Mouse (Mus musculus): ENCODE results near the gene Ank2. TPM values are rescaled to one million over a fixed set of nuclear protein-coding genes. Genes with fewer than 3 reads are reported as not detected.
A peak's percentile ranks its signal among the peaks of the same experiment; 100 is the strongest.

Gene Ank2
- polyA plus RNA-seq (2014; fragmentation: Nextera tagmentation; extraction: Ambion mirVana) = 16.6 and 17.1 TPM in 2 replicates

- peak within 1 kb of the TSS; percentile 61 for H3K4me3 ChIP-seq (ENCODE audit: low read depth, low read length)
- H3K27ac ChIP-seq (replicated peaks; ENCODE audit: low read depth, low read length) = no peak within 1 kb of the TSS
- H3K4me2 ChIP-seq (ENCODE audit: low read depth, severe bottlenecking) = peak within 1 kb of the TSS; percentile 100
- peaks cover 8% of the 10 kb centered on the region; the same call in 1 of the 2 replicates for H3K4me1 ChIP-seq (ENCODE audit: control insufficient read depth, insufficient read depth, low read length)
- no peaks in the 10 kb centered on the region for H3K9me3 ChIP-seq (ENCODE audit: control insufficient read depth, low read length)
- H3K36me3 ChIP-seq (ENCODE audit: control insufficient read depth, insufficient read depth, low read length) = no peaks in the 10 kb centered on the region
- peak within 1 kb of the TSS; percentile 57 for H3K9ac ChIP-seq (ENCODE audit: low read length)
- ATAC-seq (ENCODE audit: insufficient number of reproducible peaks, low FRiP score, low TSS enrichment, low read depth) (peak; percentile 15; the same call in 1 of the 2 replicates), DNase-seq (ENCODE audit: low spot score) (peak; percentile 66)
- H3K27me3 ChIP-seq (ENCODE audit: control insufficient read depth, insufficient read depth, low read length) = peaks cover 23% of the 10 kb centered on the region
- under 1% methylated on average over 60 of the region's 62 CpGs for WGBS
These were observed at the start of gene Ank2 for GRCm38 (mm10) chr3:127498742-127499400. Gene Ank2 (minus strand): TSS chr3:127499350.

- 0 out of 2 replicates have a peak, but pooled peaks cover 4% of the 10 kb centered on the region for H3K36me3 ChIP-seq (ENCODE audit: control insufficient read depth, insufficient read depth, low read length)
- no peaks in the 10 kb centered on the region for H3K4me1 ChIP-seq (ENCODE audit: control insufficient read depth, insufficient read depth, low read length)
- ATAC-seq (ENCODE audit: insufficient number of reproducible peaks, low FRiP score, low TSS enrichment, low read depth) (no peak), DNase-seq (ENCODE audit: low spot score) (peak; percentile 68)
- H3K9ac ChIP-seq (ENCODE audit: low read length) = no peak overlapping the region
- no peaks in the 10 kb centered on the region for H3K27me3 ChIP-seq (ENCODE audit: control insufficient read depth, insufficient read depth, low read length)
- WGBS = 34% methylated on average over 5 of the region's 5 CpGs
- H3K27ac ChIP-seq (replicated peaks; ENCODE audit: low read depth, low read length) = no peak overlapping the region
- H3K9me3 ChIP-seq (ENCODE audit: control insufficient read depth, low read length) = no peaks in the 10 kb centered on the region
- no peak overlapping the region for H3K4me3 ChIP-seq (ENCODE audit: low read depth, low read length)
- H3K4me2 ChIP-seq (ENCODE audit: low read depth, severe bottlenecking) = no peak overlapping the region
These were observed 48.7 kb upstream of the Ank2 start for GRCm38 (mm10) chr3:127547882-127548281.

- Histone ChIP-seq H3K27ac (replicated peaks; ENCODE audit: low read depth, low read length) (no peak overlapping the region), H3K4me1 (ENCODE audit: control insufficient read depth, insufficient read depth, low read length) (no peaks in the 10 kb centered on the region), H3K27me3 (ENCODE audit: control insufficient read depth, insufficient read depth, low read length) (no peaks in the 10 kb centered on the region), H3K9me3 (ENCODE audit: control insufficient read depth, low read length) (no peaks in the 10 kb centered on the region), H3K36me3 (ENCODE audit: control insufficient read depth, insufficient read depth, low read length) (0 out of 2 replicates have a peak, but pooled peaks cover 4% of the 10 kb centered on the region), H3K4me3 (ENCODE audit: low read depth, low read length) (no peak overlapping the region), H3K9ac (ENCODE audit: low read length) (no peak overlapping the region), H3K4me2 (ENCODE audit: low read depth, severe bottlenecking) (no peak overlapping the region)
- ATAC-seq (ENCODE audit: insufficient number of reproducible peaks, low FRiP score, low TSS enrichment, low read depth) (no peak), DNase-seq (ENCODE audit: low spot score) (no peak)
- 29% methylated on average over 5 of the region's 5 CpGs for WGBS
These were observed 45.5 kb upstream of the Ank2 start for GRCm38 (mm10) chr3:127544610-127545121.

GRCm38 (mm10) chr3:127543976-127544375 is 44.8 kb upstream of the Ank2 start:
- no peak for ATAC-seq (ENCODE audit: insufficient number of reproducible peaks, low FRiP score, low TSS enrichment, low read depth)
- Histone ChIP-seq H3K4me1 (ENCODE audit: control insufficient read depth, insufficient read depth, low read length) (no peaks in the 10 kb centered on the region), H3K9ac (ENCODE audit: low read length) (no peak overlapping the region), H3K4me3 (ENCODE audit: low read depth, low read length) (no peak overlapping the region), H3K4me2 (ENCODE audit: low read depth, severe bottlenecking) (no peak overlapping the region), H3K27me3 (ENCODE audit: control insufficient read depth, insufficient read depth, low read length) (no peaks in the 10 kb centered on the region), H3K36me3 (ENCODE audit: control insufficient read depth, insufficient read depth, low read length) (0 out of 2 replicates have a peak, but pooled peaks cover 4% of the 10 kb centered on the region), H3K27ac (replicated peaks; ENCODE audit: low read depth, low read length) (no peak overlapping the region), H3K9me3 (ENCODE audit: control insufficient read depth, low read length) (no peaks in the 10 kb centered on the region)
- WGBS = 84% methylated on average over 4 of the region's 4 CpGs
- DNase-seq (ENCODE audit: low spot score) = no peak

- ATAC-seq (ENCODE audit: insufficient number of reproducible peaks, low FRiP score, low TSS enrichment, low read depth) = no peak
- 88% methylated on average over 6 of the region's 6 CpGs for WGBS
These were observed 40.0 kb upstream of the Ank2 start for GRCm38 (mm10) chr3:127539193-127539592.

GRCm38 (mm10) chr3:127530293-127530692 is 31.1 kb upstream of the Ank2 start:
- WGBS = 6% methylated on average over 4 of the region's 4 CpGs
- no peak overlapping the region for H3K4me3 ChIP-seq (ENCODE audit: low read depth, low read length)
- no peaks in the 10 kb centered on the region for H3K4me1 ChIP-seq (ENCODE audit: control insufficient read depth, insufficient read depth, low read length)
- H3K27me3 ChIP-seq (ENCODE audit: control insufficient read depth, insufficient read depth, low read length) = no peaks in the 10 kb centered on the region
- no peak overlapping the region for H3K27ac ChIP-seq (replicated peaks; ENCODE audit: low read depth, low read length)
- no peak for DNase-seq (ENCODE audit: low spot score)
- no peak overlapping the region for H3K4me2 ChIP-seq (ENCODE audit: low read depth, severe bottlenecking)
- no peak overlapping the region for H3K9ac ChIP-seq (ENCODE audit: low read length)
- no peaks in the 10 kb centered on the region for H3K36me3 ChIP-seq (ENCODE audit: control insufficient read depth, insufficient read depth, low read length)
- no peak for ATAC-seq (ENCODE audit: insufficient number of reproducible peaks, low FRiP score, low TSS enrichment, low read depth)
- H3K9me3 ChIP-seq (ENCODE audit: control insufficient read depth, low read length) = no peaks in the 10 kb centered on the region

More at GRCm38 (mm10) chr3:127539193-127539592, 40.0 kb upstream of the Ank2 start:
- no peak for DNase-seq (ENCODE audit: low spot score)
- Histone ChIP-seq H3K4me2 (ENCODE audit: low read depth, severe bottlenecking) (no peak overlapping the region), H3K27me3 (ENCODE audit: control insufficient read depth, insufficient read depth, low read length) (no peaks in the 10 kb centered on the region), H3K9ac (ENCODE audit: low read length) (no peak overlapping the region), H3K4me3 (ENCODE audit: low read depth, low read length) (no peak overlapping the region), H3K9me3 (ENCODE audit: control insufficient read depth, low read length) (no peaks in the 10 kb centered on the region), H3K27ac (replicated peaks; ENCODE audit: low read depth, low read length) (no peak overlapping the region), H3K4me1 (ENCODE audit: control insufficient read depth, insufficient read depth, low read length) (no peaks in the 10 kb centered on the region), H3K36me3 (ENCODE audit: control insufficient read depth, insufficient read depth, low read length) (no peaks in the 10 kb centered on the region)

GRCm38 (mm10) chr3:127529824-127530223 is 30.7 kb upstream of the Ank2 start:
- no peaks in the 10 kb centered on the region for H3K4me1 ChIP-seq (ENCODE audit: control insufficient read depth, insufficient read depth, low read length)
- H3K9ac ChIP-seq (ENCODE audit: low read length) = no peak overlapping the region
- H3K27ac ChIP-seq (replicated peaks; ENCODE audit: low read depth, low read length) = no peak overlapping the region
- no peak overlapping the region for H3K4me3 ChIP-seq (ENCODE audit: low read depth, low read length)
- WGBS = 80% methylated on average over 4 of the region's 4 CpGs
- no peak for ATAC-seq (ENCODE audit: insufficient number of reproducible peaks, low FRiP score, low TSS enrichment, low read depth)
- H3K9me3 ChIP-seq (ENCODE audit: control insufficient read depth, low read length) = no peaks in the 10 kb centered on the region
- no peaks in the 10 kb centered on the region for H3K27me3 ChIP-seq (ENCODE audit: control insufficient read depth, insufficient read depth, low read length)
- no peaks in the 10 kb centered on the region for H3K36me3 ChIP-seq (ENCODE audit: control insufficient read depth, insufficient read depth, low read length)
- DNase-seq (ENCODE audit: low spot score) = no peak
- no peak overlapping the region for H3K4me2 ChIP-seq (ENCODE audit: low read depth, severe bottlenecking)

- WGBS = 96% methylated on average over 3 of the region's 3 CpGs
- Histone ChIP-seq H3K27ac (replicated peaks; ENCODE audit: low read depth, low read length) (no peak overlapping the region), H3K4me2 (ENCODE audit: low read depth, severe bottlenecking) (no peak overlapping the region), H3K9ac (ENCODE audit: low read length) (no peak overlapping the region), H3K27me3 (ENCODE audit: control insufficient read depth, insufficient read depth, low read length) (no peaks in the 10 kb centered on the region), H3K9me3 (ENCODE audit: control insufficient read depth, low read length) (no peaks in the 10 kb centered on the region), H3K4me1 (ENCODE audit: control insufficient read depth, insufficient read depth, low read length) (no peaks in the 10 kb centered on the region), H3K4me3 (ENCODE audit: low read depth, low read length) (no peak overlapping the region), H3K36me3 (ENCODE audit: control insufficient read depth, insufficient read depth, low read length) (no peaks in the 10 kb centered on the region)
- no peak for ATAC-seq (ENCODE audit: insufficient number of reproducible peaks, low FRiP score, low TSS enrichment, low read depth)
- DNase-seq (ENCODE audit: low spot score) = no peak
These were observed 30.1 kb upstream of the Ank2 start for GRCm38 (mm10) chr3:127529210-127529609.

All from limb, embryonic 11.5 days (tissue).